Mouse (Mus musculus) bone marrow, adult 2 months (tissue): ENCODE measurements around the gene Lingo2. TPM values are rescaled to one million over a fixed set of nuclear protein-coding genes. Genes with fewer than 3 reads are reported as not detected.

Experiments used
- H3K27ac ChIP-seq: fragments of 200-500 bp; 2 replicates; pipeline ENCODE4 v1.5.1; 2012; ENCODE audit warnings: low read depth, mild to moderate bottlenecking, control low read depth, inconsistent platforms, low read length; ENCODE audit not compliant: control insufficient read depth, poor library complexity, insufficient read depth
- H3K4me1 ChIP-seq: fragments of 200-500 bp; 2 replicates; pipeline ENCODE4 v1.6.1; 2011; ENCODE audit warnings: low read length; ENCODE audit not compliant: control insufficient read depth, insufficient read depth
- H3K4me3 ChIP-seq: fragments of 200-500 bp; replicated peaks from 2 replicates; pipeline ENCODE3; 2011; ENCODE audit warnings: mild to moderate bottlenecking, low read depth, low read length, control low read depth; ENCODE audit not compliant: control insufficient read depth
- CTCF ChIP-seq: fragments of 200-500 bp; IDR thresholded peaks from 2 replicates; pipeline ENCODE4 v1.5.1; 2011; ENCODE audit warnings: low read length, control low read depth; ENCODE audit not compliant: control insufficient read depth, insufficient read depth
- POLR2A ChIP-seq: fragments of 200-500 bp; IDR thresholded peaks from 2 replicates; pipeline ENCODE4 v1.6.1; 2011; ENCODE audit warnings: low read depth, mild to moderate bottlenecking, control low read depth, low read length, borderline replicate concordance; ENCODE audit not compliant: control insufficient read depth
- WGBS: fragments of 180-500 bp; shearing (Covaris S2); methylation state at CpG from one replicate; pipeline ENCODE4 v1.1.7; 2018; 5-methylcytosine and 5-hydroxymethylcytosine counted together
- polyA plus RNA-seq: library from polyadenylated mRNA; stranded (reverse); fragments of >200 nt; gene quantifications from 2 replicates; pipeline ENCODE4 v1.2.4, GENCODE M21; 2011; ENCODE audit warnings: low replicate concordance; ENCODE audit not compliant: missing spikeins, insufficient read depth, insufficient read length

Gene Lingo2
- polyA plus RNA-seq, 1 experiment, result not detected

DNA sequence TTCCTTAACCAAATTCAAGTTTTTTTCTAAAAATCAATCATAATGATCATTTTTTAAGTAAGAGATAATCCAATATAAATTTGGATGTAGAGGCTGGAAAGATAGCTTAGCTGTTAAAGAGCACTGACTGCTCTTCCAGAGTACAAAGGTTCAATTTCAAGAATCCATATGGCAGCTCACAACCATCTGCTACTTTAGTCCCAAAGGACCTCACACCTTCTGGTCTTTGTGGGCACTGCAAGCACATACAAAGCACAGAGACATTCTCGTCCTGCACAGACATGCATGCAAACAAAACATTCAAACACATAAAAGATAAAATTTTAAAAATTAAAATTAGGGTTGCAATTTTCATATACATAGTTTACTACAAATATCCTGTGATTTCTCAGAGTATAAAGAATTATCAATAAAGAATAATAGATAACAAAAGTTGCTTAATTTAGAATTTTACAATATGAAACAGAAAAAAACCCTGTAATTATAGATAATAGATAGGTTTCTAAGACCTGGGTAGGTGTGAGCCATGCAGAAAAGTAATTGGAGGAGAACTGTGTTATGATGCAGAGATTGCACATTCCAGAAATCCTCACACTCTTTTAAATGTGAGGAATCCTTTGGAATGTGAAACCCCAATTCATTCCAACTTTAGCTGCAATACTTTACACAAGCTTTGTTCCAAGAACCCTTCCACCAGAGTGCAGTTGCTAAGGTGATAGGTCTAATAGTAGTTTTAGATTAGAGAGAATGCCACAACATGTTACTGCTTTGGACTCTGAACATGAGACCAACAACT, 1053.6 kb downstream of the Lingo2 start:
- no peaks in the 10 kb centered on the region for H3K4me1 ChIP-seq
- H3K4me3 ChIP-seq, result no peak overlapping the region
- no peak overlapping the region for H3K27ac ChIP-seq
- WGBS, result 67% methylated on average over 1 of the region's 1 CpGs
- no peak for TF ChIP-seq CTCF
- TF ChIP-seq POLR2A, result no peak

DNA sequence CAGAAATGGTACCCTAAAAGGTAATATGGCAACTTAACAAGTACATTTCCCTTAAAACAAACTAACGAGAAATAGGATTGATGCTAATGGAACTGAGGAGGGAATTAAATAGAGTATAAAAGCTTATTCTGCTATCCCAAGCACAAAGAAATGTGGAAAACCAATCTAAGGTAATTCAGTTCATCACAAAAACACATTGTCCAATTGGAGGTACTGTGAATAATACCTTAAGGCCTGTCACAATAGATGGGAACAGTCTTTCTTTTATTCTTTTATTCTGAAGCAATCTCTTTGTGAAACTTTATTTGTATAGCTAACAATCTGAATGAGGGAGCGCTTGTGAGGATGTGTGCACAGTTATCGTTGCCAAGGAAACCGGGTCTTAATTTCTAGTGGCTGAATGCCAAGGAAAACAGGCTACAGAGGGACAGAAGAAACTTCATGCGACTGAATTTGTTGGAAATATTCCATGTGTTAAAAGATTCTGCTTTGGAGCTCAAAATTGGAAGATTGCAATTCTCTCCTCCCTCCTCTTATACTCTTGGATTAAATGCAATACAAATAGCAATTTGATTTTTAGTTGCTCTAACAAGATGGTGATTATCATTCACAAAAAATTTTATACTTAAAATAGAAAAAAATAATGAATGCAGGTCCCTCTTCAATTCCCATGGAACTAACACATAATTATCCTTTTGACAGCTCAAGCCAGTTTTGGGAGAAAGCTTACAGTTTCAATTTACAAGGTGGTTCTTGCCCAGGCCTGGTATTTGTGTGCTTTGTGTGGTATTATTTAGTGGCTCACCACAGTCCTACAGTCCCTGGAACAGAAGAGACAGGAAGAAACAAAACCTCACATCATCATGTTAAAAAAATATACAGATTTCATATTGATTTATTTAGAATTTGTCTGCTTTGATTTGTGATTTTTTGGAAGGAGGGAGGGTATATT, 1065.7 kb downstream of the Lingo2 start:
- Histone ChIP-seq H3K27ac (no peak overlapping the region), H3K4me3 (no peak overlapping the region), H3K4me1 (no peaks in the 10 kb centered on the region)
- TF ChIP-seq CTCF (no peak), POLR2A (no peak)
- 71% methylated on average over 5 of the region's 5 CpGs for WGBS

DNA sequence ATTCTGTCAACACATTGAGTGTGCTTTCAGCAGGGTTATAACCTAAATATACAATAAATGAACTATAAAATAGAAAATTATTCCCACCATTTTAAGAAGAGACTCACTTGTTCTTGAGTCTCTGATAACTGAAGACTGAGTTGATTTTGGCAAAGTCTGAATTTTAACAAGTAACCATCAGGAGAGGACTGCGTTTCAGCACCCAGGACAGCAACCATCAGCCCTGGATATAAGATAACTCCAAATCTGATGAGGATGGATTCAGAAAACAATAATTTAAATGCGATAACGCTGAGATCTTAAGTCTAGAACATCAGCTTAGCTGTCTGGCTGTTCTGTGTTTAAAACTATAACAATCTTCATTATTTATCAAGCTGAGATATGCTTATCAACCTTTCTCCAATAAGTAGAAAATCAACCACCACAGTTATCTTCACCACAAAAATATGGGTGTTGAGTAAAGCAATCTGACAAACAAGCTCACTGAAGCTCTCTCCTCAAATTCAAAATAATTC, 1066.5 kb downstream of the Lingo2 start:
- TF ChIP-seq CTCF (no peak), POLR2A (no peak)
- 40% methylated on average over 3 of the region's 3 CpGs for WGBS

GRCm38 (mm10) chr4:35846518-35846917, 1105.0 kb downstream of the Lingo2 start:
- TF ChIP-seq POLR2A (no peak), CTCF (no peak)

More for the DNA sequence above, 1066.5 kb downstream of the Lingo2 start:
- Histone ChIP-seq H3K4me3 (no peak overlapping the region), H3K27ac (no peak overlapping the region), H3K4me1 (no peaks in the 10 kb centered on the region)

DNA sequence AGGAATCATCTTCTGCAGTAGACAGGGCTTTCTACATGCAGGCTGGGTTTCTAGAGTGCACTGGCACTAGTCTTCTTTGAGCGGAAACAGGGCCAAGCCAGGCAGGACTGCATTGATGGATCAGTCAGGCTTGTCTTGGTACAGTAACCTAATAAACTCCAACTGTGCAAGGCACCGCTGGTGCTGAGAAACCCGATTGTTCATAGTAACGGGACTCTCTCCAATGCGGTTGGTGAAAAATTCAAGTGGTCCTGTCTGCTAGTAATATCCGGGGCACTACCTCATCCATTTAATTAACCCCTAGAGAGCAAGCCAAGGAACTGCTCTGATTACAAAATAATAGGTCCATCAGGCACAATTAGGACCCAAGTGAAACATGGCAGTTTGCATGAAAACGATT, 1106.4 kb downstream of the Lingo2 start:
- Histone ChIP-seq H3K4me3 (no peak overlapping the region), H3K27ac (no peak overlapping the region), H3K4me1 (no peaks in the 10 kb centered on the region)
- 78% methylated on average over 7 of the region's 7 CpGs for WGBS
- TF ChIP-seq CTCF (no peak), POLR2A (no peak)

More at GRCm38 (mm10) chr4:35846518-35846917, 1105.0 kb downstream of the Lingo2 start:
- no peak overlapping the region for H3K27ac ChIP-seq
- WGBS, result 80% methylated on average over 1 of the region's 1 CpGs
- H3K4me1 ChIP-seq, result no peaks in the 10 kb centered on the region
- H3K4me3 ChIP-seq, result no peak overlapping the region

GRCm38 (mm10) chr4:35844518-35844917, 1107.0 kb downstream of the Lingo2 start:
- Histone ChIP-seq H3K27ac (no peak overlapping the region), H3K4me1 (no peaks in the 10 kb centered on the region), H3K4me3 (no peak overlapping the region)
- WGBS, result 81% methylated on average over 6 of the region's 6 CpGs
- TF ChIP-seq CTCF, result no peak
- TF ChIP-seq POLR2A, result no peak

DNA sequence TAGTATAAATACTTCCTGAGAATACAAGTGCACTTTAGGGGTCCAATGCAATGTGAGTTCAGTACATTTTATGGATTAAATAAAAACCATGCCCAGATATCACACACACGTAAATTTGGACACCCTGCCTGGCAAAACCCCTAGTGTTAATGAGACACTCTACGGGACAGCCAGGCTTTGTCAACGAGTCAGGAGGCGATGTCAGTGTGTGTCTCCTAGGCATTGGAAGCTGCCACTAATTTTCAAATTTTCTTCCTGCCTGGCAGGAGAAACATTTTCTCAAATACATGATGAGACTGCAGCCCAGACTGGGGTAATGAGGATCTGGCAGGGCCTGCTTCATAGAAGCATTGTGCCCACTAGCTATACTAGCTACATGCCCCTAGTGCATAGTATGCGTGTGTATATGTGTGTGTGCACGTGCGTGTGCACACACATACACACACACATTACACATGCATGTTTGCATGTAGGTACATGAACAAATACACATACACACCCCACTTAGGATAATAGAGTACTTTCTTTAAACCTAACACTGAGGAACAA, 1128.2 kb downstream of the Lingo2 start:
- 79% methylated on average over 7 of the region's 7 CpGs for WGBS
- Histone ChIP-seq H3K4me1 (no peaks in the 10 kb centered on the region), H3K27ac (no peak overlapping the region), H3K4me3 (no peak overlapping the region)
- TF ChIP-seq POLR2A (no peak), CTCF (no peak)
